Mouse (Mus musculus) brain, embryonic 14.5 days (tissue): ENCODE measurements around the gene Myo18b.

Experiments used
- CTCF ChIP-seq: fragments of 200-500 bp; IDR thresholded peaks from 2 replicates; pipeline ENCODE4 v1.5.1; 2012; ENCODE audit warnings: inconsistent platforms, mild to moderate bottlenecking, moderate library complexity, borderline replicate concordance; ENCODE audit not compliant: insufficient read depth, insufficient read length; ENCODE audit errors: extremely low read depth
- POLR2A ChIP-seq: fragments of 200-500 bp; IDR thresholded peaks from 2 replicates; pipeline ENCODE4 v1.6.1; 2012; ENCODE audit warnings: mild to moderate bottlenecking, inconsistent platforms, borderline replicate concordance; ENCODE audit not compliant: poor library complexity, insufficient read depth, insufficient read length, severe bottlenecking; ENCODE audit errors: extremely low read depth

GRCm38 (mm10) chr5:112842696-112843095, 53.5 kb downstream of the Myo18b start:
- TF ChIP-seq CTCF (no peak), POLR2A (no peak)
